7 mouse cellular contexts compared by ENCODE assay signal in genomic region chr10:70156431-70157165, GRCm38 (mm10). TPM values are rescaled to one million over a fixed set of nuclear protein-coding genes. Genes with fewer than 3 reads are reported as not detected.
A peak's percentile ranks its signal among the peaks of the same experiment; 100 is the strongest.
DNase-seq lines count a peak whose midpoint lies in the region; TF ChIP-seq lines count a peak whose summit lies in the region.

No protein-coding gene starts in this region.

- H3K4me3 ChIP-seq in olfactory bulb, adult 2 months (ENCODE audit: insufficient read depth, low read depth, low read length): no peak overlapping the region

- intact Hi-C loops in left cerebral cortex, postnatal 4 days (cut with DNase I): loop anchor here (10.0 kb wide), 1 partner anchor 1072 kb away; no protein-coding TSS in a partner anchor

- TF ChIP-seq POLR2A in olfactory bulb, adult 2 months (IDR thresholded peaks at IDR 0.05; ENCODE audit: insufficient read depth, low read depth, low read length): no peak

- no peak overlapping the region for H3K27ac ChIP-seq in olfactory bulb, adult 2 months (ENCODE audit: insufficient read depth, low read depth, low read length)

- H3K4me1 ChIP-seq in olfactory bulb, adult 2 months (ENCODE audit: control insufficient read depth, insufficient read depth, low read length): peaks cover 17% of the 10 kb centered on the region

- WGBS in olfactory bulb, adult 2 months: 77% methylated on average over 3 of the region's 3 CpGs

- peak; percentile 32; the same call in 1 of the 2 replicates for TF ChIP-seq CTCF in olfactory bulb, adult 2 months (IDR thresholded peaks at IDR 0.05; ENCODE audit: insufficient read depth, low read depth, low read length)

- DNase-seq in left cerebral cortex, postnatal 4 days: peak; percentile 20
- no peak for DNase-seq in left cerebral cortex, adult 11 months (ENCODE audit: low spot score)
- peak; percentile 47 for DNase-seq in adrenal gland, adult 2 months
- DNase-seq in gonadal fat pad, adult 2 months (ENCODE audit: low read depth): peak; percentile 67
- DNase-seq in embryo, embryonic 9.5 days (ENCODE audit: extremely low spot score): no peak
- DNase-seq in right cerebral cortex, adult 18-20 months: no peak

RNA-seq across cellular contexts. Expression of gene Mrln, which starts 47.9 kb away (rescaled TPM):
- total RNA-seq in left cerebral cortex, postnatal 4 days (2021): 1 to 10 TPM in 1 of 2 experiments, not detected in 1; 1.1 TPM
- total RNA-seq in adrenal gland, adult 2 months (2021): under 1 TPM in 1 of 2 experiments, not detected in 1; 0.86 TPM
- polyA plus RNA-seq in adrenal gland, adult 2 months (2012; rRNA removed): not detected in 2 replicates
- 0.62 and 1.0 TPM in 2 replicates for polyA plus RNA-seq in gonadal fat pad, adult 2 months (2012; rRNA removed)
- polyA plus RNA-seq in olfactory bulb, adult 2 months (2012; ENCODE audit: insufficient read depth, insufficient read length, low replicate concordance, missing spikeins): not detected in 2 replicates

RNA-seq across cellular contexts. Expression of gene Ccdc6, which starts 59.7 kb away (rescaled TPM):
- 10 to 100 TPM; 68.1 to 70.5 TPM for total RNA-seq in left cerebral cortex, postnatal 4 days (2021)
- total RNA-seq in adrenal gland, adult 2 months (2021): 10 to 100 TPM; 42.0 to 94.0 TPM
- polyA plus RNA-seq in adrenal gland, adult 2 months (2012; rRNA removed): 19.7 and 22.0 TPM in 2 replicates
- 28.7 and 31.8 TPM in 2 replicates for polyA plus RNA-seq in gonadal fat pad, adult 2 months (2012; rRNA removed)
- not detected in 2 replicates for polyA plus RNA-seq in olfactory bulb, adult 2 months (2012; ENCODE audit: insufficient read depth, insufficient read length, low replicate concordance, missing spikeins)

Comparison
In these comparisons a context has a peak if more than half of its experiments do, and no peak if none do; other contexts are left out.
1. DNase-seq: peak in left cerebral cortex, postnatal 4 days (single experiment), adrenal gland, adult 2 months (single experiment) and gonadal fat pad, adult 2 months (single experiment); none in left cerebral cortex, adult 11 months (single experiment), embryo, embryonic 9.5 days (single experiment) and right cerebral cortex, adult 18-20 months (single experiment).